Mouse (Mus musculus): Measurements from ENCODE around the gene Eif2s3x. TPM values are rescaled to one million over a fixed set of nuclear protein-coding genes. Genes with fewer than 3 reads are reported as not detected.
"Not testable (repeated sequence)": the region's sequence is repeated elsewhere in the genome, so short reads cannot be mapped to it uniquely, and the experiment has no call there.

Eif2s3x gene
- total and polyA plus RNA-seq, 2 experiments from 2014 or later: 68.4 to 233 TPM

DNA sequence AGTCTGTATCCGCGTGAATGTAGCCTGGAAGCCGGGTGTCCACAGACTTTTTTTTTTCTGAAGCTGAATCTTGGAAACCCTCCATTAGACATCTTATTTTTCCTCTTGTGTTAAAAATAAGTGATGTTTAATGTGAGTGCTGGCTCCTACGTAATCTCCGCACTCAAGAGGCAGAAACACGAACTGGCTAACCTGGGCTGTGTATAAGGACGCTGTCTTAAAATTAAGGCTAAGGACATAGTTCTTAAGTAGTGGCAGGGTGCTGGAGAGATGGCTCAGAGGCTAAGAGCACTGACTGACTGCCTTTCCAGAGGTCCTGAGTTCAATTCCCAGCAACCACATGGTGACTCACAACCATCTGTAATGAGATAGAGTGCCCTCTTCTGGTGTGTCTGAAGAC lies 722 bp upstream of the Eif2s3x start:
- peak; percentile 8 for ATAC-seq
- 10% methylated on average over 7 of the region's 7 CpGs for WGBS
- peak overlapping the region; percentile 69 for H3K4me3 ChIP-seq (ENCODE audit: low read depth, low read length)
- peak overlapping the region; percentile 55 for H3K4me2 ChIP-seq (ENCODE audit: low read depth)
- H3K4me1 ChIP-seq (ENCODE audit: insufficient read depth): no peaks in the 10 kb centered on the region
- peak overlapping the region; percentile 88 for H3K27ac ChIP-seq (ENCODE audit: low read depth, low read length)
- no peaks in the 10 kb centered on the region for H3K9me3 ChIP-seq (ENCODE audit: low read length)
- no peaks in the 10 kb centered on the region for H3K27me3 ChIP-seq (ENCODE audit: insufficient read depth, low read length)
- H3K36me3 ChIP-seq (ENCODE audit: insufficient read depth): peaks cover 12% of the 10 kb centered on the region; the same call in 1 of the 2 replicates
- no peak for DNase-seq
- H3K9ac ChIP-seq: peak overlapping the region; percentile 75; the same call in 1 of the 2 replicates
- peak; percentile 23; the same call in 1 of the 2 replicates for TF ChIP-seq CTCF (IDR thresholded peaks at IDR 0.05; ENCODE audit: low read depth)

DNA sequence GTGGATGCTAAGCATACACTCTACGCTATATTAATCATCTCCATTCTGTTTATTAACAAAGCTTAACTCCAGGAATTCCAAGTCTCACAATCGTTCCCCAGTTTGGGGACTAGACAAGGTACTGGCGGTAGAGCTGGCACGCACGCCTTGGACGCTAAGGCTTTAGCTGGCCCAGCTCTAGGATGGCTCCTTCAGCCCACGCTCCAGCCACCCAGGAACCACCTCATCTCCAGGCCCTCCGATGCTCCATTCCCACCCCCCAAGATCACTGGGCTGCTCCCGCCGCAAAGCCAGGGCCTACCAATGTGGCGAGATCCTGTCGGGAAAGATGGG lies 432 bp downstream of the Eif2s3x start:
- Histone ChIP-seq H3K9me3 (ENCODE audit: low read length) (no peaks in the 10 kb centered on the region), H3K4me2 (ENCODE audit: low read depth) (peak overlapping the region; percentile 55), H3K27ac (ENCODE audit: low read depth, low read length) (peak overlapping the region; percentile 88), H3K36me3 (ENCODE audit: insufficient read depth) (peaks cover 22% of the 10 kb centered on the region; the same call in 1 of the 2 replicates), H3K9ac (peak overlapping the region; percentile 75), H3K4me3 (ENCODE audit: low read depth, low read length) (peak overlapping the region; percentile 69), H3K27me3 (ENCODE audit: insufficient read depth, low read length) (no peaks in the 10 kb centered on the region), H3K4me1 (ENCODE audit: insufficient read depth) (no peaks in the 10 kb centered on the region)
- DNase-seq (no peak), ATAC-seq (peak; percentile 54)
- TF ChIP-seq CTCF (IDR thresholded peaks at IDR 0.05; ENCODE audit: low read depth): no peak
- under 1% methylated on average over 12 of the region's 12 CpGs for WGBS

DNA sequence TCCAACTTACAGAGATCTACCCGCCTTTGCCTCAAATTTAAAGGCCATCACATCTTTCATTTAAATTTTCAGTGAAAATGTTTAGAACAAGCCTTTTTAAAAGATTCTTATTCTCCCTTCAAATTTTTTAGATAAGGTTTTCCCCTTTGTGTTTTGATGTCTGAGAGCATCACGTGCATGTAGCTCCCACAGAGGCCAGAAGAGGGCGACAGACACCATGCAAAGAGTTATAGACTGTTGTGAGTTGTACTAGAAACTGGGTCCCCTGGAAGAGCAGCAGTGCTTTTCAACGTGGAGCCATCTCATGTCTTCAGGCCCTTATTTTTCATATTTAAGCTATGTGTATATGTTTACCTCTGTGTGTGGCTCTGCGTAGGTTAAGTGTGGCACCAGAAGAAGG lies 14.9 kb downstream of the Eif2s3x start:
- H3K27ac ChIP-seq (ENCODE audit: low read depth, low read length): no peak overlapping the region
- peaks cover 45% of the 10 kb centered on the region for H3K36me3 ChIP-seq (ENCODE audit: insufficient read depth)
- no peak overlapping the region for H3K9ac ChIP-seq
- no peaks in the 10 kb centered on the region for H3K27me3 ChIP-seq (ENCODE audit: insufficient read depth, low read length)
- H3K9me3 ChIP-seq (ENCODE audit: low read length): no peaks in the 10 kb centered on the region
- DNase-seq (peak; percentile 4), ATAC-seq (no peak)
- H3K4me3 ChIP-seq (ENCODE audit: low read depth, low read length): no peak overlapping the region
- H3K4me1 ChIP-seq (ENCODE audit: insufficient read depth): no peaks in the 10 kb centered on the region
- 87% methylated on average over 5 of the region's 5 CpGs for WGBS
- TF ChIP-seq CTCF (IDR thresholded peaks at IDR 0.05; ENCODE audit: low read depth): peak; percentile 30; the same call in 1 of the 2 replicates
- H3K4me2 ChIP-seq (ENCODE audit: low read depth): no peak overlapping the region

- not testable (repeated sequence) for H3K4me2 ChIP-seq (ENCODE audit: low read depth); H3K9ac ChIP-seq; H3K4me1 ChIP-seq (ENCODE audit: insufficient read depth); H3K4me3 ChIP-seq (ENCODE audit: low read depth, low read length); H3K27me3 ChIP-seq (ENCODE audit: insufficient read depth, low read length); ATAC-seq; H3K27ac ChIP-seq (ENCODE audit: low read depth, low read length); H3K9me3 ChIP-seq (ENCODE audit: low read length)
- peak; percentile 6 for DNase-seq
- 69% methylated on average over 4 of the region's 4 CpGs for WGBS
- H3K36me3 ChIP-seq (ENCODE audit: insufficient read depth): peaks cover 28% of the 10 kb centered on the region
- peak; percentile 42 for TF ChIP-seq CTCF (IDR thresholded peaks at IDR 0.05; ENCODE audit: low read depth)
Observed at GRCm38 (mm10) chrX:94193901-94194300, 18.8 kb downstream of the Eif2s3x start.

DNA sequence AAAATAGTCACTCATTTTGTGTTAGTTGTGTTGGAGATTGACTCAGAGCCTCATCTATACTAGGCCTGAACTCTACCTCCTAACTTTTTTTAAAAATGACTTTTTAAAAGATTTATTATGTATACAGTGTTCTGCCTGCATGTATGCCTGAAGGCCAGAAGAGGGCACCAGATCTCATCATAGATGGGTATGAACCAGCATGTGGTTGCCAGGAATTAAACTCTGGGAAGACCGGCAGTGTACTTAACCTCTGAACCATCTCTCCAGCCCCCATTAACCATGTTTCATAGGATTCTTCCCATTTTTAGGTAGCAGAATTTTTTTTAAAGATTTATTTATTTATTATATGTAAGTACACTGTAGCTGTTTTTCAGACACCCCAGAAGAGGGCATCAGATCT lies 27.5 kb downstream of the Eif2s3x start:
- no peak overlapping the region for H3K4me3 ChIP-seq (ENCODE audit: low read depth, low read length)
- no peaks in the 10 kb centered on the region for H3K9me3 ChIP-seq (ENCODE audit: low read length)
- peak; percentile 12 for DNase-seq
- WGBS: 31% methylated on average over 1 of the region's 1 CpGs
- peak; percentile 48 for TF ChIP-seq CTCF (IDR thresholded peaks at IDR 0.05; ENCODE audit: low read depth)
- peak; percentile 29; the same call in 1 of the 2 replicates for ATAC-seq
- H3K4me1 ChIP-seq (ENCODE audit: insufficient read depth): no peaks in the 10 kb centered on the region
- H3K9ac ChIP-seq: no peak overlapping the region
- no peak overlapping the region for H3K4me2 ChIP-seq (ENCODE audit: low read depth)
- H3K27me3 ChIP-seq (ENCODE audit: insufficient read depth, low read length): no peaks in the 10 kb centered on the region
- no peak overlapping the region for H3K27ac ChIP-seq (ENCODE audit: low read depth, low read length)
- H3K36me3 ChIP-seq (ENCODE audit: insufficient read depth): no peaks in the 10 kb centered on the region

GRCm38 (mm10) chrX:94183814-94184213 lies 28.8 kb downstream of the Eif2s3x start:
- Histone ChIP-seq H3K27me3 (ENCODE audit: insufficient read depth, low read length) (no peaks in the 10 kb centered on the region), H3K9ac (no peak overlapping the region), H3K36me3 (ENCODE audit: insufficient read depth) (no peaks in the 10 kb centered on the region), H3K4me2 (ENCODE audit: low read depth) (no peak overlapping the region), H3K9me3 (ENCODE audit: low read length) (no peaks in the 10 kb centered on the region), H3K4me1 (ENCODE audit: insufficient read depth) (no peaks in the 10 kb centered on the region), H3K4me3 (ENCODE audit: low read depth, low read length) (no peak overlapping the region), H3K27ac (ENCODE audit: low read depth, low read length) (no peak overlapping the region)
- 52% methylated on average over 3 of the region's 3 CpGs for WGBS
- ATAC-seq (no peak), DNase-seq (no peak)
- TF ChIP-seq CTCF (IDR thresholded peaks at IDR 0.05; ENCODE audit: low read depth): no peak

- H3K9ac ChIP-seq: peak overlapping the region; percentile 46
- H3K36me3 ChIP-seq (ENCODE audit: insufficient read depth): no peaks in the 10 kb centered on the region
- 2% methylated on average over 53 of the region's 55 CpGs for WGBS
- H3K4me3 ChIP-seq (ENCODE audit: low read depth, low read length): peak overlapping the region; percentile 43
- H3K4me1 ChIP-seq (ENCODE audit: insufficient read depth): 0 out of 2 replicates have a peak, but pooled peaks cover 4% of the 10 kb centered on the region
- peak; percentile 96 for DNase-seq
- no peaks in the 10 kb centered on the region for H3K9me3 ChIP-seq (ENCODE audit: low read length)
- peak; percentile 99 for ATAC-seq
- peak overlapping the region; percentile 46 for H3K4me2 ChIP-seq (ENCODE audit: low read depth)
- H3K27me3 ChIP-seq (ENCODE audit: insufficient read depth, low read length): no peaks in the 10 kb centered on the region; the same call in 1 of the 2 replicates
- no peak for TF ChIP-seq CTCF (IDR thresholded peaks at IDR 0.05; ENCODE audit: low read depth)
- H3K27ac ChIP-seq (ENCODE audit: low read depth, low read length): peak overlapping the region; percentile 94
Observed at GRCm38 (mm10) chrX:94177715-94178340, 34.8 kb downstream of the Eif2s3x start.

Measured in forebrain, postnatal 0 days (tissue).